Mouse (Mus musculus) embryonic facial prominence, embryonic 15.5 days (tissue): Measurements from ENCODE around the gene Slc35e1. TPM values are rescaled to one million over a fixed set of nuclear protein-coding genes. Genes with fewer than 3 reads are reported as not detected.
A peak's percentile ranks its signal among the peaks of the same experiment; 100 is the strongest.

Experiments used
- ATAC-seq: fragments of 200-750 bp; cut with Nextera tagmentation; 2 replicates; pipeline ENCODE4 v1.8.0; 2017; ENCODE audit warnings: low read depth, moderate TSS enrichment; ENCODE audit not compliant: insufficient number of reproducible peaks, low FRiP score, low TSS enrichment
- H3K27ac ChIP-seq: fragments of 300-500 bp; sonication (generic); replicated peaks from 2 replicates; pipeline ENCODE4 v1.5.1; 2015; ENCODE audit warnings: mild to moderate bottlenecking, inconsistent platforms
- H3K27me3 ChIP-seq: fragments of 300-500 bp; sonication (generic); 2 replicates; pipeline ENCODE4 v1.6.1; 2015; ENCODE audit warnings: inconsistent platforms
- H3K36me3 ChIP-seq: fragments of 300-500 bp; sonication (generic); 2 replicates; pipeline ENCODE4 v1.6.1; 2015; ENCODE audit warnings: mild to moderate bottlenecking, inconsistent platforms
- H3K4me1 ChIP-seq: fragments of 300-500 bp; sonication (generic); 2 replicates; pipeline ENCODE4 v1.6.1; 2015; ENCODE audit warnings: inconsistent platforms
- H3K4me2 ChIP-seq: fragments of 300-500 bp; sonication (generic); replicated peaks from 2 replicates; pipeline ENCODE4 v1.6.1; 2015; ENCODE audit warnings: mild to moderate bottlenecking, inconsistent platforms
- H3K4me3 ChIP-seq: fragments of 300-500 bp; sonication (generic); replicated peaks from 2 replicates; pipeline ENCODE4 v1.5.1; 2015; ENCODE audit warnings: mild to moderate bottlenecking, inconsistent platforms
- H3K9ac ChIP-seq: fragments of 300-500 bp; sonication (generic); 2 replicates; pipeline ENCODE4 v1.6.1; 2015; ENCODE audit warnings: inconsistent platforms
- H3K9me3 ChIP-seq: fragments of 300-500 bp; sonication (generic); replicated peaks from 2 replicates; pipeline ENCODE4 v1.6.1; 2016; ENCODE audit warnings: inconsistent platforms
- WGBS: fragments of 180-500 bp; shearing (Covaris S2); methylation state at CpG from one replicate; pipeline ENCODE4 v1.1.7; 2015; 5-methylcytosine and 5-hydroxymethylcytosine counted together
- polyA plus RNA-seq: library from polyadenylated mRNA; unstranded; fragments of >200 nt; fragmentation: Nextera tagmentation; extraction: Ambion mirVana; gene quantifications from 2 replicates; pipeline ENCODE4 v1.2.1, GENCODE M21; 2015

The Slc35e1 gene
- polyA plus RNA-seq, 1 experiment from 2014 or later = 24.8 TPM

- ATAC-seq = peak; percentile 95
- Histone ChIP-seq H3K27ac (peak within 1 kb of the TSS; percentile 94), H3K4me2 (peak within 1 kb of the TSS; percentile 83), H3K27me3 (no peaks in the 10 kb centered on the region), H3K9ac (peak within 1 kb of the TSS; percentile 82), H3K4me1 (peaks cover 15% of the 10 kb centered on the region), H3K36me3 (peaks cover 28% of the 10 kb centered on the region), H3K4me3 (peak within 1 kb of the TSS; percentile 99), H3K9me3 (no peaks in the 10 kb centered on the region)
- WGBS = under 1% methylated on average over 80 of the region's 80 CpGs
These were observed 17.4 kb downstream of the Slc35e1 start, which contains the start of gene Cherp for GRCm38 (mm10) chr8:72474826-72475546. TSS of gene Cherp (minus strand) at chr8:72475226.

- no peak for ATAC-seq
- Histone ChIP-seq H3K27ac (no peak overlapping the region), H3K27me3 (no peaks in the 10 kb centered on the region), H3K4me2 (no peak overlapping the region), H3K4me3 (no peak overlapping the region), H3K36me3 (peaks cover 70% of the 10 kb centered on the region), H3K9me3 (no peaks in the 10 kb centered on the region), H3K4me1 (peaks cover 8% of the 10 kb centered on the region), H3K9ac (no peak overlapping the region)
- 93% methylated on average over 7 of the region's 7 CpGs for WGBS
These were observed 21.7 kb downstream of the Slc35e1 start for GRCm38 (mm10) chr8:72470684-72471083.

- no peak for ATAC-seq
- no peak overlapping the region for H3K9ac ChIP-seq
- no peak overlapping the region for H3K4me2 ChIP-seq
- peaks cover 77% of the 10 kb centered on the region for H3K36me3 ChIP-seq
- no peak overlapping the region for H3K4me3 ChIP-seq
- H3K27me3 ChIP-seq = no peaks in the 10 kb centered on the region
- no peak overlapping the region for H3K27ac ChIP-seq
- WGBS = 87% methylated on average over 8 of the region's 8 CpGs
- H3K4me1 ChIP-seq = peaks cover 7% of the 10 kb centered on the region; the same call in 1 of the 2 replicates
- H3K9me3 ChIP-seq = no peaks in the 10 kb centered on the region
These were observed 22.4 kb downstream of the Slc35e1 start for GRCm38 (mm10) chr8:72469984-72470383.

GRCm38 (mm10) chr8:72469243-72469642 lies 23.2 kb downstream of the Slc35e1 start:
- Histone ChIP-seq H3K36me3 (peaks cover 84% of the 10 kb centered on the region), H3K27me3 (no peaks in the 10 kb centered on the region)

GRCm38 (mm10) chr8:72464211-72464610 lies 28.2 kb downstream of the Slc35e1 start:
- Histone ChIP-seq H3K27me3 (no peaks in the 10 kb centered on the region), H3K9ac (no peak overlapping the region), H3K4me1 (no peaks in the 10 kb centered on the region), H3K27ac (no peak overlapping the region), H3K9me3 (no peaks in the 10 kb centered on the region), H3K4me2 (no peak overlapping the region), H3K36me3 (peaks cover 99% of the 10 kb centered on the region), H3K4me3 (no peak overlapping the region)
- WGBS = 96% methylated on average over 10 of the region's 10 CpGs
- ATAC-seq = no peak

More at GRCm38 (mm10) chr8:72469243-72469642, 23.2 kb downstream of the Slc35e1 start:
- WGBS = 93% methylated on average over 2 of the region's 2 CpGs
- Histone ChIP-seq H3K9ac (no peak overlapping the region), H3K4me2 (no peak overlapping the region), H3K27ac (no peak overlapping the region), H3K9me3 (no peaks in the 10 kb centered on the region), H3K4me3 (no peak overlapping the region), H3K4me1 (peaks cover 7% of the 10 kb centered on the region; the same call in 1 of the 2 replicates)
- no peak for ATAC-seq

GRCm38 (mm10) chr8:72459881-72460533 lies 32.4 kb downstream of the Slc35e1 start:
- WGBS = 87% methylated on average over 4 of the region's 4 CpGs
- no peak for ATAC-seq

GRCm38 (mm10) chr8:72458457-72458856 lies 34.0 kb downstream of the Slc35e1 start:
- no peaks in the 10 kb centered on the region for H3K9me3 ChIP-seq
- H3K4me2 ChIP-seq = no peak overlapping the region
- H3K27me3 ChIP-seq = no peaks in the 10 kb centered on the region
- H3K27ac ChIP-seq = no peak overlapping the region
- H3K4me1 ChIP-seq = no peaks in the 10 kb centered on the region
- no peak for ATAC-seq
- no peak overlapping the region for H3K4me3 ChIP-seq
- H3K36me3 ChIP-seq = peaks cover 79% of the 10 kb centered on the region
- 75% methylated on average over 6 of the region's 6 CpGs for WGBS
- H3K9ac ChIP-seq = no peak overlapping the region

More at GRCm38 (mm10) chr8:72459881-72460533, 32.4 kb downstream of the Slc35e1 start:
- Histone ChIP-seq H3K4me2 (no peak overlapping the region), H3K4me3 (no peak overlapping the region), H3K27ac (no peak overlapping the region), H3K27me3 (no peaks in the 10 kb centered on the region), H3K9ac (no peak overlapping the region), H3K9me3 (no peaks in the 10 kb centered on the region), H3K4me1 (no peaks in the 10 kb centered on the region), H3K36me3 (peaks cover 79% of the 10 kb centered on the region)

- no peak overlapping the region for H3K9ac ChIP-seq
- WGBS = 89% methylated on average over 3 of the region's 3 CpGs
- ATAC-seq = no peak
- H3K4me1 ChIP-seq = no peaks in the 10 kb centered on the region
- no peak overlapping the region for H3K4me2 ChIP-seq
- H3K9me3 ChIP-seq = no peaks in the 10 kb centered on the region
- no peak overlapping the region for H3K4me3 ChIP-seq
- H3K27me3 ChIP-seq = no peaks in the 10 kb centered on the region
- H3K36me3 ChIP-seq = peaks cover 79% of the 10 kb centered on the region
- no peak overlapping the region for H3K27ac ChIP-seq
These were observed 34.6 kb downstream of the Slc35e1 start for GRCm38 (mm10) chr8:72457806-72458205.

GRCm38 (mm10) chr8:72455317-72455716 lies 37.1 kb downstream of the Slc35e1 start:
- ATAC-seq = no peak
- H3K9me3 ChIP-seq = no peaks in the 10 kb centered on the region
- H3K27ac ChIP-seq = no peak overlapping the region
- H3K4me1 ChIP-seq = no peaks in the 10 kb centered on the region
- no peak overlapping the region for H3K4me3 ChIP-seq
- H3K27me3 ChIP-seq = no peaks in the 10 kb centered on the region
- no peak overlapping the region for H3K4me2 ChIP-seq
- WGBS = 90% methylated on average over 4 of the region's 4 CpGs
- H3K9ac ChIP-seq = no peak overlapping the region
- H3K36me3 ChIP-seq = peaks cover 76% of the 10 kb centered on the region

- Histone ChIP-seq H3K36me3 (peaks cover 76% of the 10 kb centered on the region), H3K27me3 (no peaks in the 10 kb centered on the region), H3K27ac (no peak overlapping the region), H3K4me1 (no peaks in the 10 kb centered on the region), H3K9me3 (no peaks in the 10 kb centered on the region), H3K4me3 (no peak overlapping the region), H3K9ac (no peak overlapping the region), H3K4me2 (no peak overlapping the region)
- WGBS = 94% methylated on average over 2 of the region's 2 CpGs
- no peak for ATAC-seq
These were observed 38.5 kb downstream of the Slc35e1 start for GRCm38 (mm10) chr8:72453904-72454303.

GRCm38 (mm10) chr8:72451516-72451915 lies 40.9 kb downstream of the Slc35e1 start:
- Histone ChIP-seq H3K27ac (no peak overlapping the region), H3K27me3 (no peaks in the 10 kb centered on the region), H3K4me2 (no peak overlapping the region), H3K4me3 (no peak overlapping the region), H3K9ac (no peak overlapping the region), H3K9me3 (no peaks in the 10 kb centered on the region), H3K36me3 (peaks cover 76% of the 10 kb centered on the region), H3K4me1 (no peaks in the 10 kb centered on the region)
- WGBS = 82% methylated on average over 8 of the region's 8 CpGs
- no peak for ATAC-seq
